Mouse (Mus musculus) lung, adult 2 months (tissue): ENCODE results near the gene Dab2ip. TPM values are rescaled to one million over a fixed set of nuclear protein-coding genes. Genes with fewer than 3 reads are reported as not detected.

Source experiments
- DNase-seq: peaks from one replicate; pipeline ENCODE4 v3.0.0; 2022
- H3K4me1 ChIP-seq: fragments of 200-500 bp; 2 replicates; pipeline ENCODE4 v1.6.1; 2011; ENCODE audit warnings: low read length; ENCODE audit not compliant: control insufficient read depth, insufficient read depth
- H3K4me3 ChIP-seq: fragments of 200-500 bp; replicated peaks from 2 replicates; pipeline ENCODE3; 2011; ENCODE audit warnings: low read depth, mild to moderate bottlenecking, control low read depth, low read length; ENCODE audit errors: extremely low read depth
- CTCF ChIP-seq: fragments of 200-500 bp; IDR thresholded peaks from 2 replicates; pipeline ENCODE4 v1.5.1; 2011; ENCODE audit warnings: mild to moderate bottlenecking, low read length, control low read depth; ENCODE audit not compliant: insufficient read depth
- POLR2A ChIP-seq: fragments of 200-500 bp; IDR thresholded peaks from 2 replicates; pipeline ENCODE4 v1.6.1; 2011; ENCODE audit warnings: low read depth, mild to moderate bottlenecking, control low read depth, low read length, borderline replicate concordance; ENCODE audit errors: extremely low read depth
- WGBS: fragments of 180-500 bp; shearing (Covaris S2); methylation state at CpG from one replicate; pipeline ENCODE4 v1.1.7; 2018; 5-methylcytosine and 5-hydroxymethylcytosine counted together
- polyA plus RNA-seq: library from polyadenylated mRNA; depleted of rRNA; stranded (reverse); fragments of >200 nt; gene quantifications from 2 replicates; pipeline ENCODE4 v1.2.3, GENCODE M21; 2012

Gene Dab2ip
- polyA plus RNA-seq, 1 experiment, result 113 TPM

DNA sequence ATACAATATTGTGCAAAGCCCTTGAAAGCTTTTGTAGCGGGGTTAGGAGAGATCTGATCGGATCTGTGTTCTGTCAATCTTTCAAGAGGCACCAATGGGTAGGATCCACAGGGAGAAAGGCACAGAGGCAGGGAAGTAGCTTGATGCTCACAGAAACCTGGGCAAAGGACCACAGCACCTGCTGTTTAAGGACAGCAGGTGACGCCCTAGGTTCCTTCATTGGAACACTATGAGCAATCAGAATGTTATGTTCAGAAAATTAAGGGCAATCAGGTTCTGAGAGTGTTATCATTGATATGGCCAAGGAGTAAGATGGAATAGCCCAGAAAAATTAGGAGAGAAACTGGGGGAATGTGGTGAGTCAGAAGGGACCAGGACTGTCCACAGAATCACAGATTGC, 18.6 kb downstream of the Dab2ip start:
- no peak for TF ChIP-seq POLR2A
- peak; percentile 9; the same call in 1 of the 2 replicates for TF ChIP-seq CTCF
- 86% methylated on average over 3 of the region's 3 CpGs for WGBS
- no peak for DNase-seq
- no peak overlapping the region for H3K4me3 ChIP-seq
- no peaks in the 10 kb centered on the region for H3K4me1 ChIP-seq

DNA sequence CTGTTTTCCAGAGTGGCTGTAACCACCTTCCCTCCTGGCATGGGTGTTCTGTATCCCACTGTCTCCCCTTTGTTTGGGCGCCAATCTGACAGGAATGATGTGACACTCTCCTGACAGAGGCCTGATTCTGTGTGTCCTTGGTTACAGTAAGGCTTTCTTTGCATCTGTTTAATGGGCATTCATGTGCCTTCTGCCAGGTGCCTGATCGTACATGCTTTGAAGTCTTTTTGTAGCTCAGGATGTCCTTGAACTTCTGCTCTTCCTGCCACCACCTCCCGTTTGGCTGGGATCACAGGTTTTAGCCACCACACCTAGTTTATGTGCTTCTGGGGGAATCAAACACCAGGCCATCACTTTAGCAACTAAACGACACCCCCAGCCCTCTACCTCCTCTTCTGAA, 22.0 kb downstream of the Dab2ip start:
- Histone ChIP-seq H3K4me1 (no peaks in the 10 kb centered on the region; the same call in 1 of the 2 replicates), H3K4me3 (no peak overlapping the region)
- WGBS, result 73% methylated on average over 4 of the region's 4 CpGs
- DNase-seq, result no peak
- no peak for TF ChIP-seq POLR2A
- TF ChIP-seq CTCF, result no peak

DNA sequence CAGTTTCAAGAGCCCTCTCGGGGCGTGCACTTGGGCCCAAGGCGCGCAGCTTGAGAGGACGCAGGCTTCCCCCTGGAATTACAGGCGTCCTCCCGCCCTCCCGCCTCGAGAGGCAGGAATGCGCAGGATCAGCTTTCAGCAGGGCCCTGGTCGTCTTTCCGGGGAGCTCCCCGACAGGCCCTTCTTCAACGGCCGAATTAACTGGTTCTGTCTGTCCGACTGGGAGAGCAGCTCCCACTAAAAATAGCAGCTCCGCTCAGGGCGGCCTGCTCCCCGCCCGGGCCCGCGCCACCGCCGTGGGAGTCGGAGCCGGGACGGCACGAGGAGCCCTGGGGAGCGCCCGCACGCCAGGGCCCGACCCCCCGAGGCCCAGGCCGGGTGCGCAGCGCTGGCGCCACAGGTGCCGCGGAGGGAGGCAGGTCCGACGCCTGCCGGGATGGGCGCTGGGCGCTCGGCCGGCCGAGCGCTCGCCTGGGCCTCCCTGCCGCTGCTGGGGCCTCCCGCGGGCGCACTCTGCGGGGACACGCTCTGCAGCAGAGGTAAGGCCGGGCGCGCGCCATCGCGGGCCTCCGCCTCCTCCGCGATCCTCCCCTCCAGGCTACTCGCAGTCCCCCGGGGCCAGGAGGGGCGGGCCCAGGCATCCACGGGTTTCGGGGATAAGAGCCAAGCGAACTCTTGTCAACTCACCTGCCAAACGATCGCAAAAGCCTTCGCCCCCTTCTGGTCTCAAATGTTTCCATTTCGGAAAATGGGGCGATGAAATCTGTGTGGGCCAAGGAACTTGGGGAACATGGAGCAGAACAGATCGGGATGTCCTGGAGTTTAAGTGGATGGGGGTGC, 23.7 kb downstream of the Dab2ip start:
- no peaks in the 10 kb centered on the region; the same call in 1 of the 2 replicates for H3K4me1 ChIP-seq
- H3K4me3 ChIP-seq, result peak overlapping the region; percentile 43
- DNase-seq, result peak; percentile 77
- WGBS, result 4% methylated on average over 69 of the region's 76 CpGs
- TF ChIP-seq CTCF, result peak; percentile 19; the same call in 1 of the 2 replicates
- peak; percentile 30; the same call in 1 of the 2 replicates for TF ChIP-seq POLR2A

DNA sequence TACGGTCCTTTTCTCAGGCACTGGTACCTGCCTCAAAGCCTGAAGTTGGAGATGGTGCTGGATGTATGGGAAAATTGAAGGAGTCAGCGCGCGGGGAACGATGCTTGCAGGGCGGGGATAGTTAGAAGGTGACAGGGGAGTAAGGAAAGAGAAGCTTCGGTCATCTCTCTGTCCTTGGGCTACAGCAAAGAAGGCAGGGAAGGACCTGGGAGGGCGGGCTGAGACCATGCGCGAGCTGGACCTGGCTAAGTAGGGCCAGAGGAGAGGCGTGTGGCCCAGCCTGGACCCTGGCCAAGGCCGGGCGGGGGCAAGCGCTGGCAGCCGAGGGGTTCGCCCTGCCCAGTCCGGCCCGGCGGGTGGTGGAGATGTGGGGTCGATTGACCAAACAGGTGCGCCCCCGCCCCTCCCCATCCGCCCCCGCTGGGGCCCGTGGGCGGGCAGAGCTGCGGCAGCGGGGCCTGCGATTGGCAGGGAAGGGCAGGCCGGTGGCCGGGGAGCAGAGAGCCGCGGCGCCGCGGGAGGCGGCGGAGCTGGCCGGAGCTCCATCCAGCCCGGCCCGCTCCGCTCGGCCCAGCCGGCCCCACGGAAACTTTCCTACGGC, 24.4 kb downstream of the Dab2ip start:
- DNase-seq, result peak; percentile 87
- TF ChIP-seq POLR2A (no peak; the same call in 1 of the 2 replicates), CTCF (no peak)
- Histone ChIP-seq H3K4me3 (peak overlapping the region; percentile 61), H3K4me1 (peaks cover under 1% of the 10 kb centered on the region)
- WGBS, result under 1% methylated on average over 41 of the region's 46 CpGs

DNA sequence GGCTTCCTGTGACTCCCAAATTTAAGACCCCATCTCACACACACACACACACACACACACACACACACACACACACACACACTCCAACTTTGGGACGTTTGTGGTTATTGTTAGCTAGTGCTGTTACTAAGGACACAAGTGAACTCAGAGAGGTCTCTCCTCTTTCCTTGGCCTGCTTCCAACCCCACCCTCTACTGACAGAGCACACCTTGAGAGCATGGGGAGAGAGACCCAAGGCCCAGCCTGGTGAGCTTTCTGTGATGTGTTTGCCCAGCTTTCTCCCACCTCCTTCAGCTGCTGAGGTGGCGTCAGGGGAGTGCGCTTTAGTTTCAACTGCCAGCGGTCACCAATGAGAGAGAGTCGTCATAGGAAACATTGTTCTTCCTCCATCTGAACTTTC, 25.3 kb downstream of the Dab2ip start:
- peaks cover 3% of the 10 kb centered on the region for H3K4me1 ChIP-seq
- TF ChIP-seq POLR2A (no peak), CTCF (no peak)
- 64% methylated on average over 5 of the region's 5 CpGs for WGBS
- H3K4me3 ChIP-seq, result peak overlapping the region; percentile 16
- no peak for DNase-seq

DNA sequence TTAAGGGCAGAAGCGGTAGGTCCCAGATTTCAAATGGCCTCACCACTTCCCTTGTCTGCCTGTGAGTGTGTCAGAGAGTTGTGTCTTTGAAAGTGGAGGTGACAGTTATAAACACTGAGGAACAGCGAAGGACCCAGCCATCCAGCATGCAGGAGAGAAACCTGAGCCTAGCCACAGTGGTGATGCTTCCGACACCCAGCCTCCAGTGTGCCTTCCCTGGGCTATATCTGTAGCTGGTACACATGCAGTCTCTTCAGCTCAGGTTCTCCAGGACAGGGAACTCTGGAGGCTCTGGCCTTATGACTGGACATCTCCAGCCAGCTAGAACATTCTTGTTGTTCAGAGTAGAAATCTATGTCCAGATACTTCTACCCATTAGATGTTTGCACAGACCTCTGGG, 25.9 kb downstream of the Dab2ip start:
- DNase-seq, result no peak
- Histone ChIP-seq H3K4me3 (peak overlapping the region; percentile 4), H3K4me1 (peaks cover 3% of the 10 kb centered on the region)
- 82% methylated on average over 3 of the region's 3 CpGs for WGBS
- TF ChIP-seq POLR2A, result no peak
- no peak for TF ChIP-seq CTCF

DNA sequence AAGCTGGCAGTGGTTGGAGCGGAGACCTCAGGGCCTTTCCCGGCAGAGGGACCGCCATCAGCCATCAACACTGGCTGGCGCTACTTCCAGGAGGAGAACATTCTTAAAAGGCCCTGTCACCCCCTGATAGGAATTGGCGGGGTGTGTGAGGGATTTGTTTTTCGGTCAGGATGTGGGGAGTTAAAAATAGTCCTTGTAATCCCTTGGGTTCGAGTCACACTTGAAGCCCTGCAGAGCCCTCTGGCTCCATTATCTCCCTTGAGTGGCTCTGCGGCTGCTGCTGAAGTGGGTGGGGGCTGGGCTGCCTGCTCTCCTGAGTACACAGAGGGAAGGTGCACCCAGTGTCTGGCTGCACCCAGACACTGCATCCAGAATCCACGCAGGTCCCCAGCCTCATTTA, 30.3 kb downstream of the Dab2ip start:
- Histone ChIP-seq H3K4me1 (peaks cover 21% of the 10 kb centered on the region), H3K4me3 (no peak overlapping the region)
- WGBS, result 44% methylated on average over 9 of the region's 9 CpGs
- no peak for TF ChIP-seq POLR2A
- DNase-seq, result peak; percentile 75

DNA sequence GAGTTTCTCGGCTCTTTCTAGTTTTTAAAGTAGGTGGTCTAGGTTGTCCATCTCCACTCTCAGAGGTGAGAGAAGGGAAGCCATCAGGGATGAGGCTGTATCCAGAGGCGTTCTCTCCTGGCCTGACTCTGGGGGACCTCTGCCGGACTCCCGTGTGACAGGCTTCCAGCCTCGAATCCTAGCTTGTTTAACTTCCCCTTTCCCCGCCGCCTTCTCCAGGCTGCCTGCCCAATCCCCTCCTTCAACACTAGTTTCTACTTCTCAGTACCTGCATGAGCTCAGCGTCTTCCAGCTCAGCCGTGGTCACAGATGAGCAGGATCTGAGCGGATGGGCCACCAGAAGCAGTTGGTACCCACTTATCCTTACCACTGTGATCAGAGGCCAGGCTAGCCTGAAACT, 31.3 kb downstream of the Dab2ip start:
- TF ChIP-seq CTCF (no peak), POLR2A (no peak)
- 65% methylated on average over 10 of the region's 10 CpGs for WGBS
- Histone ChIP-seq H3K4me1 (peaks cover 21% of the 10 kb centered on the region), H3K4me3 (no peak overlapping the region)
- no peak for DNase-seq

DNA sequence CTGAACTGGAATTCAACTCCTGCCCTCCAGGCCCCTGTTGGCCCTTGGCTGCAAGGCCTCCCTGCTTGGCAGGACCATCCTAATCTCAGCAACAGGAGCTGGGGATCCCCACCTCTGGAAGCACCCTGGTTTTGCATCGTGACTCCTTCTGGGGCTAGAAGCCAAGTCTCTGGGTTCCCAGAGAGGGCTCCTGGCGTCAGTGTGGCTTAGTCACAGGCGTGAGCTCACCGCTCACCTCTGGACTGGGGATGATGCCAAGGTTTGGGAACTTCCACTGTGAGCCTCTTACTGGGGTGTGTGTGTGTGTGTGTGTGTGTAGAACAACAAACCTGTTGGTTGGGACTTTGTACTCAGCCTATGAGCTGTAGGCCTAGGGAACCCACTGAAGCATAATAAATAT, 31.7 kb downstream of the Dab2ip start:
- WGBS, result 57% methylated on average over 4 of the region's 4 CpGs
- DNase-seq, result no peak
- Histone ChIP-seq H3K4me3 (no peak overlapping the region), H3K4me1 (peaks cover 21% of the 10 kb centered on the region)
- no peak for TF ChIP-seq POLR2A
- TF ChIP-seq CTCF, result no peak

DNA sequence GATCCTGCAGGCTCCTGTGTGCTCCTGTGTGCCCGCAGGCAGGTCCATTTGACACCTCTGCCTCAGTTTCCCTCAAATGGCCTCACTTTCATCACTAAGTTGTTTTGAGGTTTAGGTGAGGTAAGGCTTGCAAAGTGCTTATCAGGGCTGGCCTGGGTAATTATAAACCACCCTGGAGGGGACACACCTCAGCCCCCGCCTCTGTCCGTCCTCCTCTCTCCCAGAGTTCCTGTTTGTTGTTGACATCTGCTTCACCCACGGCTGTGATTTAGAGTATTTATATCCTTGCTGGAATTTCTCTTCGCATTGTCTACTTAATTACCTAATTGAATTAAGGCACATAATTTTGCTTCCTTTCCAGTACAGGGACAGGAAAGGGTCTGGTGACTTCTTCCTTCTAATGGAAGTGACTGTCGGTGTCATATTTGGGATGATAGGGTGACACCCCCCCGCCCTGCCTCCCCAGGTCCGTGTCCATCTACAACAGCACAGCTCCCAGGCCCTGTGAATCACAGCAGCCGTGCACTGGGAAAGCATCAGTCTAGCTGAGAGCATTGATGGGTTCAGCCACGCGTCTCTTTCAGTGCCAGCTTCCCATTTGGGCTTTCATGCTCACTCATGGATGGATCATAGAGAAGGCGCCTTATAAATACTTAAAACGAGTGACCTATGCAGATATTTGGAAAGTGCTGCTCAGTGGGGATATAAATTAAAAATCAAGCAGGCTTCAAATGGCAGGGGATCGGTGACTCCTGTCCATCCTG, 34.1 kb downstream of the Dab2ip start:
- no peak overlapping the region for H3K4me3 ChIP-seq
- TF ChIP-seq CTCF (no peak), POLR2A (no peak)
- no peak for DNase-seq
- H3K4me1 ChIP-seq, result peaks cover 33% of the 10 kb centered on the region
- 53% methylated on average over 14 of the region's 14 CpGs for WGBS
